Mouse (Mus musculus) layer of hippocampus, postnatal 25 days (tissue): ENCODE measurements around the gene Ripor3. TPM values are rescaled to one million over a fixed set of nuclear protein-coding genes. Genes with fewer than 3 reads are reported as not detected.

Source experiments
- DNase-seq, 2 experiments: peaks; one replicate each; pipeline ENCODE4 v3.0.0; 2022; ENCODE audit warnings: mixed read lengths in 2 of 2, low spot score in 1 of 2; ENCODE audit errors: extremely low spot score in 1 of 2
- total RNA-seq, 2 experiments: library from RNA; stranded (reverse); gene quantifications; 2 replicates each; pipeline ENCODE4 v1.2.3; 2021

Gene Ripor3
- total RNA-seq, 2 experiments from 2014 or later, result 0.42 TPM; not detected in 1

- no peak for DNase-seq
Observed at GRCm38 (mm10) chr2:167939632-167940399, 70.6 kb downstream of the Ripor3 start.

GRCm38 (mm10) chr2:167939204-167939603 is 71.2 kb downstream of the Ripor3 start:
- no peak for DNase-seq

GRCm38 (mm10) chr2:167938786-167939185 is 71.6 kb downstream of the Ripor3 start:
- no peak for DNase-seq

GRCm38 (mm10) chr2:167935956-167936355 is 74.5 kb downstream of the Ripor3 start:
- DNase-seq, result no peak

- no peak for DNase-seq
Observed at GRCm38 (mm10) chr2:167933397-167933796, 77.0 kb downstream of the Ripor3 start.

- no peak for DNase-seq
Observed at GRCm38 (mm10) chr2:167932727-167933231, 77.6 kb downstream of the Ripor3 start.

GRCm38 (mm10) chr2:167931985-167932726 is 78.3 kb downstream of the Ripor3 start, which contains the start of gene Ptpn1:
Gene Ptpn1 (plus strand): TSS chr2:167932057.
- peak; percentile 91 to 96 for DNase-seq

- DNase-seq, result no peak
Observed at GRCm38 (mm10) chr2:167930975-167931374, 79.4 kb downstream of the Ripor3 start.

Other genes starting within 250 kb of the Ripor3 start
- gene Ptpn1, start 78.6 kb downstream of the Ripor3 start, total RNA-seq, result 10 to 100 TPM; 62.5 to 63.8 TPM
- gene Pard6b, start 70.4 kb upstream of the Ripor3 start, total RNA-seq, result 1 to 10 TPM; 4.2 TPM
- 100 to 1,000 TPM in 1 of 2 experiments, 10 to 100 TPM in 1; 78.3 to 102 TPM for gene Adnp, start 196.5 kb upstream of the Ripor3 start, total RNA-seq
- 10 to 100 TPM; 26.9 to 32.7 TPM for gene Gm20716, start 219.7 kb upstream of the Ripor3 start, total RNA-seq
- 10 to 100 TPM; 68.7 to 71.0 TPM for gene Dpm1, start 220.0 kb upstream of the Ripor3 start, total RNA-seq
- gene Mocs3, start 220.0 kb upstream of the Ripor3 start, total RNA-seq, result 10 to 100 TPM; 17.1 to 17.7 TPM